Mouse (Mus musculus): ENCODE measurements at regions not wholly inside any gene's neighbourhood (a gene's known extent, or its start where the extent isn't known, plus 50 kb on each side); places are given as distances from the start of the nearest gene placed in this dataset.

DNA sequence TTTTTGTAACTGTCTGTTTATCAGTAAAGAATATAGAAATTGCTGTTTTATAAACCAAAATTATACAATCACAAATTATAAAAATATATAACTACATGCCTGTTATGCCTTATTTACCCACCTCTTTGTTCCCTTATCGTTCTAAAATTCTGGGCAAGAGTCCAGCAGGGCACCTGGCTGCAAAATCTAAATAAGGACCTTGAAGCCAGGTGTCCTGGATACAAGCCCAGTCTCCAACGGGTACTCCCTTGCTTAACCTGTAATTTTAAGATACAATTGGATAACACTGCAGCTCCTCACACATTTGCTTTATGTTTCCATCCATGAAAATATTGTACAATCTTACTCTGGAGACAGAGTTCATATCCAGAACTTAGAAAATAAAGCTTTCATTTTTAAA, 635.8 kb downstream of the Ube2dnl2 start:
- no peak for DNase-seq (ENCODE audit: low spot score)

- DNase-seq (ENCODE audit: low spot score): peak; percentile 34
Observed at GRCm38 (mm10) chrX:115586111-115586865, 678.9 kb downstream of the Ube2dnl2 start.

Data from MN1 (cell line).